Mouse (Mus musculus) hindbrain, embryonic 15.5 days (tissue): ENCODE measurements around the gene Sesn2. TPM values are rescaled to one million over a fixed set of nuclear protein-coding genes. Genes with fewer than 3 reads are reported as not detected.

Source experiments
- polyA plus RNA-seq: library from polyadenylated mRNA; unstranded; fragments of >200 nt; fragmentation: Nextera tagmentation; extraction: Ambion mirVana; gene quantifications from 2 replicates; pipeline ENCODE4 v1.2.1, GENCODE M21; 2015

The Sesn2 gene
- polyA plus RNA-seq, 1 experiment from 2014 or later, result 11.5 TPM

Other genes starting within 250 kb of the Sesn2 start
- gene Gmeb1, start 248.9 kb downstream of the Sesn2 start, polyA plus RNA-seq, result 38.8 and 44.0 TPM in 2 replicates
- gene Taf12, start 236.1 kb downstream of the Sesn2 start, polyA plus RNA-seq, result 41.8 and 42.3 TPM in 2 replicates
- gene Rab42, start 207.1 kb downstream of the Sesn2 start, polyA plus RNA-seq, result 3.1 and 3.4 TPM in 2 replicates
- gene Trnau1ap, start 181.0 kb downstream of the Sesn2 start, polyA plus RNA-seq, result 71.9 and 80.2 TPM in 2 replicates
- gene Rcc1, start 156.9 kb downstream of the Sesn2 start, polyA plus RNA-seq, result 35.4 and 40.3 TPM in 2 replicates
- 8.0 and 8.1 TPM in 2 replicates for gene Phactr4, start 88.0 kb downstream of the Sesn2 start, polyA plus RNA-seq
- gene Med18, start 46.6 kb downstream of the Sesn2 start, polyA plus RNA-seq, result 14.6 and 16.1 TPM in 2 replicates
- 1,320 and 1,434 TPM in 2 replicates for gene Atpif1, start 23.2 kb upstream of the Sesn2 start, polyA plus RNA-seq
- 133 and 135 TPM in 2 replicates for gene Dnajc8, start 25.0 kb upstream of the Sesn2 start, polyA plus RNA-seq
- 0.93 and 1.2 TPM in 2 replicates for gene Ptafr, start 53.6 kb upstream of the Sesn2 start, polyA plus RNA-seq
- 11.7 and 13.4 TPM in 2 replicates for gene Eya3, start 128.5 kb upstream of the Sesn2 start, polyA plus RNA-seq
- 4.9 and 5.4 TPM in 2 replicates for gene Xkr8, start 222.0 kb upstream of the Sesn2 start, polyA plus RNA-seq
- 0.54 and 0.71 TPM in 2 replicates for gene Smpdl3b, start 246.8 kb upstream of the Sesn2 start, polyA plus RNA-seq